Mouse (Mus musculus): ENCODE data around the gene Pon3.

Pon3 gene

GRCm38 (mm10) chr6:5269641-5270040 is 13.6 kb upstream of the Pon3 start:
- TF ChIP-seq GATA4 (IDR thresholded peaks at IDR 0.05; ENCODE audit: insufficient replicate concordance, low read length): no peak

- TF ChIP-seq GATA4 (IDR thresholded peaks at IDR 0.05; ENCODE audit: insufficient replicate concordance, low read length): no peak
These were observed 8.7 kb upstream of the Pon3 start for GRCm38 (mm10) chr6:5264793-5265192.

GRCm38 (mm10) chr6:5263250-5263999 is 7.3 kb upstream of the Pon3 start:
- TF ChIP-seq GATA4 (IDR thresholded peaks at IDR 0.05; ENCODE audit: insufficient replicate concordance, low read length): peak; percentile 26; the same call in 1 of the 2 replicates

DNA sequence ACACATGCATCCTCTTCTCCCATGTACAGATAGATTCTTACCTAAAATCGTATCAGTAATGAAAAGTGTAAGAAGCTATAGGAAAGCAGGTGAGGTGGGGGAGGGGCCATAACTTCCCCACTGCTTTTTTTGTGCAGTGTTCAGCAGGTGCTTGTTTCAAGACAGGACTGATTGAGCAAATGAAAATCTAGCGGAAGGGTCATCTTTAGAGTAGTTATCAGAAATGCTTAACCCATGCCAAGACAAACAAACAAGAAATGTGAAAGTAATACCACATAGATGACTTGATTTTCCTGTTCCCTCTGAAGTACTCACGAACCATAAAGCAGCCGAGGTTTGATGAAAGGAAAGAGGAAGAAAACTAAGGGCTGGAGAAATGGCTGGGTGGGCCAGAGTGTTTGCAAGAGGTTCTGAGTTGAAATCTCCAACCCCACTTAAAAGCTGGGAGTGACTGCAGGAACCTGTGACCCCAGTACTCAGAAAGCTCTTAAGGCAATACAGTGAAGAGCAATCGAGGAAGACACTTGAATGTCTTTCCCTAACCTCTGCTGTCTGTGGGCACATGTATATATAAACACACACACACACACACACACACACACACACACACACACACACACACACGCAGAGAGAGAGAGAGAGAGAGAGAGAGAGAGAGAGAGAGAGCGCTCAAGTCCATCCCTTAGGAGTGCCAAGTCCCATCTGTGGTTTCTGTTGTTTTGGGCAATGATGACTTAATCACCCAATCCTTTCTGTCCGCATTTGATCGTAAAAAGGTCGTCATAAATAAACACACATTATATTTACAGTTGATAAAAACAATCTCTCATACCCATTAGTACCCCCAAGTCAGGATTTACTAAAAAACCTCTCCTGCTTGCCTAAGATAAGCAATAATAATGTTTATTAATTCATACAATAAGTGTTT is 6.5 kb upstream of the Pon3 start:
- no peak for TF ChIP-seq GATA4 (IDR thresholded peaks at IDR 0.05; ENCODE audit: insufficient replicate concordance, low read length)

DNA sequence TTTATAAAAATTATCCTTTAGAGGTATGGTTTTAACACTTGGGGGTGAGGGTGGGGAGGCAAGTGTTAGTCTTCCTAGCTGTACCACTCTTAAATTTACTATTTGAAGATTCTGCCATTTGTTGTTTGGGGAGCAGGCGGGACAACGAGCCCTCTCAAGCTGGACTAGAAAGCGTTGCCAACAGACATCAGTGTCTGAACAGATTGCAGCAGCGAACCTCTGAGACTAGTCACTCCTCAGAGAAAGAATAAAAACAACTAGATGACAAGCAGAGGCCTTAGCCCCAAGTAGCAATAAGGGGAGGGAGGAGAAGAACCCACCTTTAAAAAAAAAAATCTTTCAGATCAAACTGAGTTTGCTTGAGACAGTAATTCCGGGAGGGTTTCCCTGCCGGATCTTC is 795 bp downstream of the Pon3 start:
- TF ChIP-seq GATA4 (IDR thresholded peaks at IDR 0.05; ENCODE audit: insufficient replicate concordance, low read length): no peak

GRCm38 (mm10) chr6:5254869-5255268 is 1.2 kb downstream of the Pon3 start:
- TF ChIP-seq GATA4 (IDR thresholded peaks at IDR 0.05; ENCODE audit: insufficient replicate concordance, low read length): no peak

DNA sequence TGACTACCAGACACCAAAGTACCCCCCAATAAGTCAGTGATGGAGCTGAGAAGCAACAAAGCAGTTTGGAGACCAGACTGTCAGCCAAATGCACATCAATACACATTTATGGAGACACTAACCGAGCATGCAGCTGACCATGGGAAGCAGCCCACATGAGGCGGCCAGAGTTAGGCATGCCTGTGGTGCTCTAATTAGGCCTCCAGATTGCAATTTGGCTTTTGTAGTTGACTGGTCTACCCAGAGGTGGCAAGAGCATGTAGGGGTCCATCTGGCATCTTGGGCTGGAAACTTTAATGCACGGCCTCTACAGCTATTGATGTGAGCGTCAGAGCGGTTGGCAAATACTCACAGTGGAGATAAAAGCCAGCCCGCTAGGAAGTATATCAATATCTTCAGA is 10.2 kb downstream of the Pon3 start:
- no peak for TF ChIP-seq GATA4 (IDR thresholded peaks at IDR 0.05; ENCODE audit: insufficient replicate concordance, low read length)

- no peak for TF ChIP-seq GATA4 (IDR thresholded peaks at IDR 0.05; ENCODE audit: insufficient replicate concordance, low read length)
These were observed 17.3 kb downstream of the Pon3 start for GRCm38 (mm10) chr6:5238799-5239198.

DNA sequence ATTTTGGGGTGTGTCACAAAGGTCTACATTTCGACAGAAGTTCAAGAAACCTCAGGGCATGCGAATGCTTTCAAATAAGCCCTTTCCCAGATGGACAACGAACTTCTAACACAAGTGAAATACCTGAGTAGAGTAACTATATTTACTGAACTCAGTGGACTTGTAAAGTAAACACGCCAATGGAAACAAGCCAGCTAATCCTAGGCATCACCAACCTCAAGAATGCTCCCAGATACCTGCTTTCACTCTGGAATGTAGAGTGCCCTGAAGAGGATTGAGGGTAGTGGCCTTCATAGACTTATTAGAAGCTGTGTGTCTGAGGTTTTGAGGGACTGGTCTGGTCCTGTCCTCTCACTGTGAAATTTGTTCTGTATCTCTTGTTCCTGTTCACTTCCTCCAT is 18.6 kb downstream of the Pon3 start:
- no peak for TF ChIP-seq GATA4 (IDR thresholded peaks at IDR 0.05; ENCODE audit: insufficient replicate concordance, low read length)

- no peak for TF ChIP-seq GATA4 (IDR thresholded peaks at IDR 0.05; ENCODE audit: insufficient replicate concordance, low read length)
These were observed 19.2 kb downstream of the Pon3 start for GRCm38 (mm10) chr6:5236843-5237371.

GRCm38 (mm10) chr6:5234563-5234962 is 21.5 kb downstream of the Pon3 start:
- TF ChIP-seq GATA4 (IDR thresholded peaks at IDR 0.05; ENCODE audit: insufficient replicate concordance, low read length): no peak

DNA sequence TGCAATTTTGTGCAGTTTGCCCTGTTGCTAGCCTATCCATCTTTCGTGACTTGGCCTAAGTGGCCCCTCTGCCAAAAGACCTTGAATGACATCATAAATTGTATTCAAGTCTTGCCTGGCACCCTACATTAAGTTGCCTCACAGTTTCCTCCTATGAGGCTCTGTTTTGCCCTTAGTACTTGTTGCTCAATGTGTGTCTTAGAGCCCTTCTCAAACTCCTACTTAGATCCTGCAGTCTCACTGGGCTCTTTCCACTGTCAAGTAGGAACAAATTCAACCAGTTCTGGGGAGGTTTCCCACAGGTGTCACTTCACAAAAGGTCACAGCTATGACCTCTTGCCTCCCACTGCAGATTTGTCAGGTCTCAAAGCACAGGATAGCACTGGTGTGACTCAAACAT is 22.3 kb downstream of the Pon3 start:
- TF ChIP-seq GATA4 (IDR thresholded peaks at IDR 0.05; ENCODE audit: insufficient replicate concordance, low read length): no peak

DNA sequence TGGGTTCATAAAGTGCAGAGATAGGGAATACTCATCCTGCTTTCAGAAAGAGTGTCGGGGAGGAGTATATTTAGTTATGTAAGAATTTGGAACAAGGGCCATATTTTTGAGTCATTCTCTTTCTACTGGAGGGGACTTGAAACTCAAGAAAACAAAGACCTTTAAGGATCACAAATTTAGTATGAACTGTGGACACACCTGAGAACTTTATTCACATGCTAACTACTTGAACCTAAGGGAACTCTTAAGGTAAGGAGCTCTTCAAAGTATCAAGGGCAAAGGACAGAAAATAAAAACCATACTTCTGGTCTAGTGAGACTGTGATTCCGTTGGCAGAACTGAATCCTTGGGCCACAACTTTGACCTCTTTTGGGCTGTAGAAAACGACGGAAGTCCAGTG is 24.1 kb downstream of the Pon3 start:
- TF ChIP-seq GATA4 (IDR thresholded peaks at IDR 0.05; ENCODE audit: insufficient replicate concordance, low read length): no peak

- no peak for TF ChIP-seq GATA4 (IDR thresholded peaks at IDR 0.05; ENCODE audit: insufficient replicate concordance, low read length)
These were observed 25.8 kb downstream of the Pon3 start for GRCm38 (mm10) chr6:5230261-5230660.

DNA sequence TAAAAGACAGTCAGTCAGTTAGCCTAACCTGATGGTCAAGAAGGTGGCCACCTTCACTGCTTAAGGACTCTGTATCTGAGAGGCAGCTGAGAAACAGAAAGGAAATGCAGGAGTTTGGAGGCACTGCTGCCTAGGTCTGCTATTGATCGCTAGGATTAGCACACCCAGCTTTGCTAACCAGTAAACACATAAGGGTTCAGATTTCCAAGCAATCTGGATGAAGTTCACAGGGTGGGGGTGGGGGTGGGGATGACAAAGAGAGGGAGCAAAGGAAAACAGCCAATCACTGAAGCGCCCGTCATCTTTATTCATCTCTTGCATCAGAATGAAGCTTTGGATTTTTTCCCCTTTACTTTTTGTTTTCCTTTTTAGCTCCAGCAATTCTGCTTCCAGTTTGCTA is 34.0 kb downstream of the Pon3 start:
- TF ChIP-seq GATA4 (IDR thresholded peaks at IDR 0.05; ENCODE audit: insufficient replicate concordance, low read length): no peak; the same call in 1 of the 2 replicates

DNA sequence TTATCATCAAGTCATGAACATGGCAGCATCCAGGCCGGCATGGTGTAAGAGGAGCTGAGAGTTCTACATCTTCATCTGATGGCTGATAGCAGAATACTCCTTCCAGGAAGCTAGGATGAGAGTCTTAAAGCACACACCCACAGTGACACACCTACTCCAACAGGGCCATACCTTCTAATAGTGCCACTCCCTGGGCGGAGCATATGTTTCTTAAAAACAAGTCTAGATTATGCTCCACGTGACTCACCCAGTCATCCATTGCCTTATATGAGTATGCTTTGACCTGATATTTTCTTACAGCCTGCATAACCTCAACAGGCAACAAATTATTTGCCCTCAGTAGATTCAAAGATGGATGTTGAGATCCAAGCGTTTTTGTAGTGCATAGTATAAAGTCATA is 37.9 kb downstream of the Pon3 start:
- TF ChIP-seq GATA4 (IDR thresholded peaks at IDR 0.05; ENCODE audit: insufficient replicate concordance, low read length): no peak

All from liver, adult (tissue).